Mouse (Mus musculus) mature B cell (primary cell): ENCODE results near the gene Trim8.

ENCODE experiments used
- in situ Hi-C: fragments of 300-500 bp; cut with MboI; formaldehyde crosslinking; loops from 2 replicates; pipeline ENCODE4 v1.14.3; 2019

The Trim8 gene

DNA sequence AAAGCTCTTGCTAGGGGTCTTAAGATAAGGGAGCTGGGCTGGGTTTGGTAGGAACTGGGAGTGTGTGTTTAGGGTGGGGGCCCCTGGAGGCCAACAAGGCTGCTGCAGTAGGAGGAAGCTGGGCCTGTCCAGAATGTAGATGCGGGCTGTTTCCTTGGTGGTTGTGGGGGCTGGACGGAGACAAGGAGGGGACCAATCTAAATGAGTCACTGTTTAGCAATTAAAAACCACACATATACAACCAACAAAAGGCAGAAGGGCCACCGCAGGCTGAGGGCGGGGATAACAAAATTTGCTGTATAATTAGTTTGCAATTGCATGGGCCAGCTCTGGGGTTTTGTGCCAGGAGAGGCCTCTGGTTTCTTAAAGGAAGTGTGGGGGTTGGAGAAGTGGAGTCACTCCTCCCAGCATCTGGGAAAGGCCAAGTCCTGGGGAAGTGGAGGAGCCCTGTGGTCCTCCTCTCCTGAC is 2.6 kb downstream of the Trim8 start:
- in situ Hi-C loops = no loop called here

- in situ Hi-C loops = no loop called here
These were observed 3.4 kb downstream of the Trim8 start for GRCm38 (mm10) chr19:46504822-46505417.

DNA sequence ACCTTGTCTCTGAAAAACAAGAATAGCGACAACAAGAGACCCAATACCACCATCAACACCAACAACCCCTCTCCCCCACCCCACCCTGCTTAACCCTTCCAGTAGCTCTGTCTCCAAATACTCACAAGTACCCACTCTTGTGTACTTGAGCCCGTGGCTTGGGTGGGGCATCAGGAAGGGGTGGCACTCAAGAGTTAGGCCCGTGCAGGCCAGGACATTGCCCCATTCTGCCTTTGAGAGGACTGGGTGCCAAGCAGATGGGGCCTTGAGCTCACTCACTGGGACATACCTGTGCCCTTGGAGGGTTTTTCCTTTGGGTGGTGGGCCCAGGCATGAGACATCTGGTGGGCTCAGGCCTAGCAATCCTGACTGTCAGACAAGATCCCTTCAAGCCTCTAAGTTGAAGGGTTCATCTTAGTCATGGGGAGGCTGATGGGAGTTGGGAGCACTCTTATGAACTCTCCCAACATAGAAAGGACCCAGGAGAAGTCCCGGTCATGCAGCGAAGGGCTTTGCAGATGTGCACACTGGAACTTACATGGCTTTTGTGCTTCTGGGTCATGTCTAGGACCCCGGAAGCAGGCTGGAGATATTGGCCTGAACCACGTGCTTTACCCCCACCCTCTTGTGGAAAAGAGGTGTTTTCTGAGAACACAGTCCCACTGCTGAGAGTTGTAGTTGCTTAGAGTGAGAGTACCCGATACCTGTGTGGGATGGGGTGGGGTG is 4.3 kb downstream of the Trim8 start:
- in situ Hi-C loops = no loop called here

DNA sequence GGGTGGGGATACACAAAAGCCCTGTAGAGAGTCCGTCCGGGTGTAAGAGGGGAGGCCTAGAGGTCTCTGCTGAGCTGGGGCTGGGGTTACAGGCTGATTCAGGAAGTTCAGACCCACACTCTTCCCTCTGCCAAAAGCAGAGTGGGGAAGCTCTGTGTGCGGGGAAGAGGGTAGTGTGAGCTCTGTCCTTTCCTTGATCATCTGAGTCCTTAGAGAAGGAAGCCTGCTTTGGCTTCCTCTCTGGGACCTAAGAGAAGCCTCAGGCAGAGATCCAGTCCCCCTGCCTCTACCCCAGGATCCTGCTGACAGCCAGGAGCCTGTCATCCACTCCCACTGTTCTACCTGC is 4.8 kb downstream of the Trim8 start:
- in situ Hi-C loops = no loop called here

DNA sequence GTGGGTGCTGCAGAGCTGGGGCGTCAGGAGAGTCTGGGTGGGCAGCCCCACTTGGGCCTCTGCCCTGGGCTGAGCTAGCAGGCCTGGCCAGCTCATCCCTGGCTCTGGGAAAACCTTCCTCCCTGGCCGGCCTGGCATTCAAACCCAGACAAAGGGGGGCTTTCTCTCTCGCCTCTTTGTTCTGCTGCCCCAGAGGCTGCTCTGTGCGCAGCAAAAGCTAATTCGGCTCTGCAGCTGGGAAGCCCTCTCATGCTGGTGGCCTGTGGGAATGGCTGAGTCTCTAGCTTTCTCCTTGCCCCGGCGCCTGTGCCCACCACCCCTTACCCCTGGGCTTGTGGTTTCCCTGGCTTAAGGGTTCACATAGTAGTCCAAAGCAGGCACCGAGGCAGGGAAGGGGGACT is 5.7 kb downstream of the Trim8 start:
- in situ Hi-C loops = no loop called here

- in situ Hi-C loops = no loop called here
These were observed 6.3 kb downstream of the Trim8 start for GRCm38 (mm10) chr19:46507806-46508205.

DNA sequence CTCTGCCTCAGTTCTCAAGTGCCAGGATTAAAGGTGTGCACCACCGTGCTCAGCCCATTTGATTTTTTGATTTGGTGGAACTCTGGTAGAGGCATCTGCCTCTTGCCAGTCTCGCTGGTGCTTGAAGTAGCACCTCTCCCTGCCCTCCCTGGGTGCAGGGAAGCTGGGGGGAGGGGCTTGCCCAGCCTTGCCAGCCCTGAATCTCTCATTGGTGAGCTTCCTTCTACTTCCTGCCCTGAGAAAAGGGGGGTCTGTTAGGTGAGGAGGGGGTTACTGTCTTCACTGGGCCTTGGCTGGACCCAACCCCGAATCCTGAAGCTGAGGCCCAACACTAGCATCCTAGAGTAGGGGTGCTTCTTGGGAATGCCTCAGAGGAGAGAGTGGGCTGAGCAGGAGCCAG is 7.2 kb downstream of the Trim8 start:
- in situ Hi-C loops = no loop called here

- in situ Hi-C loops = no loop called here
These were observed 7.7 kb downstream of the Trim8 start for GRCm38 (mm10) chr19:46509202-46509601.

DNA sequence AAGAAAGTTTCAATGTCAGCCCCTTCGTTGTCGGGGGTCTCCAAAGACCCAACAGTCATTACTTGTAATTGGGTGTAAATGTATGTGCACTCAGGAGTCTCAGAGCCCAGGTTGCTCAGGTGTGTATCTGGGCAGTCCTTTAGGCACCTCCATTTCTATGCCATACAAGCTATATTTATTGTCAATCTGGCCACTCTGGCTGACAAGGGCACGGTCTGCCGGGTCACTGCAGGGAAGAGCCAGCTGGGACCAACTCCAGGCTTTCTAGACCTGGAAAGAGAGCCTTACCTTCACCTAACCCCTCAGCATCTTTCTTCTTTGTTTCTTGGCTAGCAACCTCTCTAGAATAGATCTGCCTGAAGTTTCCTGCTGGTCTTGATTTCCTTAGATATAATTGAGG is 8.2 kb downstream of the Trim8 start:
- in situ Hi-C loops = no loop called here

DNA sequence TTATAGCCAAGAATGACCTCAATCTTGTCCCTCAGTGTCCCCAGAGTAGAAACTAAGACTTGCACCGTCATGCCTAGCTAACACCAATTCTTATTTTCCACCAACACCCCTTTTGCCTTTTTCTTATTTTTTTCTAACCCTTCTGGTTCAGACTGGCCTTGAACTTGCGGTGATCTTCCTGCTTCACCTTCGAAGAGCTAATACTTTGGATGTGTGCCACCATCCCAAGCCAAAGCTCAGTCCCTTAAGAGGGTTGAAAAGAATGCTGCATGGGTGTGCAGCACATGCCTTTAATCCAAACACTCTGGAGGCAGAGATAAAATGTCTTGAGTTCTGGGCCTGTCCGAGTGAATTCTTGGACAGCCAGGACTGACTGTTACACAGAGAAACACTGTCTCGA is 8.9 kb downstream of the Trim8 start:
- in situ Hi-C loops = no loop called here

DNA sequence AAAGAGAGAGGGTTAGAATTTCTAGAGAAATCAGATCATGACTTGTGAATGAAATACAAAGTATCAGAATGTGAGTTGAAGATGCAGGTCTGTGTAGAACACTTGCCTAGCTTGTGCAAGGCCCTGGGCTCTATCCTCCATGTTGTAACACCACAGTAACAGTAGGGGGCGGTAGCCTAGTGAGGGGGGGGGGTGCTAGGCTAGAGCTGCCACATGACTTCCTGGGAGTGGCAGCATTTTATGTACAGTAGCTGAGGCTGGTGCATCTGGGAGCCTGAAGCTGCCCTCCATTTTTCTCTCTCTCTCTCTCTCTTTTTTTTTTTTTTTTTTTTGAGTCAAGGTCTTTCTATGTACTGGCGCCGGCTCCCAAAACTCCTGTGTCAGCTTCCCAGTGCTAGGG is 9.3 kb downstream of the Trim8 start:
- in situ Hi-C loops = no loop called here

DNA sequence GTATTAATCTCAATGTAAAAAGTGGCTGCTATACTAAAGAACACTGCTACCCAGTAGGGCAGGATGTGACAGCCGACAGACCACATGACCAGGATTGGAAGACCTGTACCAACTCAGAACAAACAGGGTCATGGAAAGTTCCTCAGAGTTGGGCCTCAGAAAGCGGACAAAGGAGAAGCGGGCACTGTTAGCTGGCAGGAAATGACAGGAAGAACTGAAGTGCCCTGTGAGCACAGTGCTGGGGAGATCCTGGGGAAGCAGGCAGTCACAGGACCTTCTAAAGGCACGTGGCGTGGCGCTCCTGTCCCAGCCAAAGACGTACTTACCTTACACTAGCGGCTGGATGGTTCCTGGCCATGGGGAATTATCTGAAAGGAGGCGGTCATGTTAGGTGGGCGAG is 9.8 kb downstream of the Trim8 start:
- in situ Hi-C loops = no loop called here

DNA sequence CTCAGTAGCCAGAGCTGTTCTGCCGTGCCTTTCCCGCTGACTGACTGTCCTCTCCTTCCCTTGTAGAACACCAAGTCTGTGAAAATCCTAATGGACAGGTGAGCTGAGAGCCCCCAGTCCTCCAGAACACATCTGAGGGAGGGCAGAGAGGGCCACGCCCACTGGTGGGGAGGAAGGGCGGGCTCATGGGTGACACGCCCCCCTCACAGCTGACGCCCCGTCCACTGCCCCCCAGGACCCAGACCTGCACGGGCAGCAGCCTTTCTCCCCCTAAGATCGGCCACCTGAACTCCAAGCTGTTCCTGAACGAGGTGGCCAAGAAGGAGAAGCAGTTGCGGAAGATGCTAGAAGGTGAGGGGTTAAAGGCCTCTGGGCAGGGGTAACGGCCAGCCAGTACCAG is 12.9 kb downstream of the Trim8 start:
- in situ Hi-C loops = no loop called here

GRCm38 (mm10) chr19:46515287-46515821 is 13.9 kb downstream of the Trim8 start:
- in situ Hi-C loops = no loop called here

- in situ Hi-C loops = no loop called here
These were observed 15.4 kb downstream of the Trim8 start for GRCm38 (mm10) chr19:46516667-46517528.

- in situ Hi-C loops = no loop called here
These were observed 16.2 kb downstream of the Trim8 start for GRCm38 (mm10) chr19:46517529-46518351.

DNA sequence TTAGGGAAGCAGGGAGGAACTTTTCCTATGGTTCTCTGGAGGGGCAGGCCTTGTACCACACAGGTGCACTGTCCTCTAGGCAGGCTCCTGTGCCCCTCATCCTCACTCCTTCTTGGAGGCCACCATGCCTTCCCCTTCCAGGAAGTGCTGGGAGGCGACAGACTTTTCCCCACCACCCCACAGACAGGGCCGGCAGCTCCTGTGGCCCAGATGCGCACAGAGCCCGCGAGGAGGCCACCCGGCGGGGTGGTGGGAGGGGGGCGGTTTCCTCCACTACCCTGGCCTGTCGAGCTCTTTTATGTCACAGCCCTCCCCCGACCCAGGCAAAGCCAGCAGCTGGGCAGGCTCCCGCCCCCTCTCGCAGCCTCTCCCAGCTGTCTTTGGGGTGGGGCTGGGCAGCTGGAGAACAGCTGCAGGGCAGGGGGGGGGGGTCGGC is 16.9 kb downstream of the Trim8 start:
- in situ Hi-C loops = no loop called here

DNA sequence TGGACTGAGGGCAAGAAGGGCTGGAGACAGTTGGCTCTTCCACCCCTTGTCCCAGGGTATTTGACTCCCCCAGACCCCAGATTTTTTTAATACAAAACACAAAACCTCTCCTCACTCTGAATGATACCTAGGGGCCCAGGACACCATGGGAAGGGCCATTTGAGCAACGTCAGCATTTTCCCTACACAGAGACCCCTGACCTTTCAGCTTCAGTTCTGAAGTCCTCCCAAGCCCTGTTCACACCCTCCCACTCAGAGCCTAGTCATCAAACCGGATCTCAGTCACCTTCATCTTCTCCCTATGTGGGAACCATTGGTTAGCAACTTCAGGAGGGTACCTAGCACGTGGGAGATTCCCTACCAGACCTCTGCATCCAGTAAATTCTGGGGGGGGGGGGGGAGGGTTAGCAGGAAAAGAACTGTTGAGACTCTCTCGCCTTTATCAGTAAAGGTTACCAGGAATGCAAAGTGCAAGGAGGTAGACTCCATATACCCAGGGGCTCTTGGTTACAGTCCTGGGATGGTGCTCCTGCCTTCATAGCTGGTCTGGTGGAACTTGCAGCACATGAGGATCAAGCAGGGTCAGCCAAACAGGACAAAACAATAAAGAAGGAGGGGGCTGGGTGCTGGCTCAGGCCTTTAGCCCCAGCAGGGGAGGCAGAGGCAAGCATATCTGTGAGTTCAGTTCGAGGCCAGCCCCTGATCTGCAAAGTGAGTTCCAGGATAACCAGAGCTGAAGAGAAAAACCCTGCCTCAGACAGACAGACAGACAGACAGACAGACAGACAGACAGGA is 17.5 kb downstream of the Trim8 start:
- in situ Hi-C loops = no loop called here

- in situ Hi-C loops = no loop called here
These were observed 20.2 kb downstream of the Trim8 start for GRCm38 (mm10) chr19:46521698-46522097.

DNA sequence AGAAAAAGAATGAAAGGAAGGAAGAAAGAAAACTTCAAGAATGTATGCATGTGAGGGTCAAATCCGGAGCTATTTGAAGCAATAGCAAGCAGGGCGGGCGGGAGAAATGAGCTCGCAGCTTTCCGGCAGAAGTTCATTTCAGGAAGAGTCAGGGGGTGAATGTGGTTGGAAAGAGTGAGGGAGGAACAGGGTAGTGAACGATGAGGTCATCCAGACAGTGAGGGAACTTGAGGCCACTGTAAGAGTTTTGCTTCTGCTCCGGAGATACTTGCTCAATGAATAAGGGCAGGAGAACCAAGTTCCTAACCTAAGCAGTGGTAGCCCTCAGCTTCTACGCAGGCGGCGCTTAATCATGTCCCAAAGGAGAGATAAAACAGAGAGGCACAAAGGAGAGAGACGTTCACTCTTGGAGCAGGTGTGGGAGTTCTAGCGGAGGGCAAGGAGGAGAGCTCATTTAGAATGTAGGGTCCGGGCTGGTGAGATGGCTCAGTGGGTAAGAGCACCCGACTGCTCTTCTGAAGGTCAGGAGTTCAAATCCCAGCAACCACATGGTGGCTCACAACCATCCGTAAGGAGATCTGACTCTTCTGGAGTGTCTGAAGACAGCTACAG is 21.0 kb downstream of the Trim8 start:
- in situ Hi-C loops = no loop called here

- in situ Hi-C loops = no loop called here
These were observed 21.6 kb downstream of the Trim8 start for GRCm38 (mm10) chr19:46523131-46523479.
